In the genomic region with DNA sequence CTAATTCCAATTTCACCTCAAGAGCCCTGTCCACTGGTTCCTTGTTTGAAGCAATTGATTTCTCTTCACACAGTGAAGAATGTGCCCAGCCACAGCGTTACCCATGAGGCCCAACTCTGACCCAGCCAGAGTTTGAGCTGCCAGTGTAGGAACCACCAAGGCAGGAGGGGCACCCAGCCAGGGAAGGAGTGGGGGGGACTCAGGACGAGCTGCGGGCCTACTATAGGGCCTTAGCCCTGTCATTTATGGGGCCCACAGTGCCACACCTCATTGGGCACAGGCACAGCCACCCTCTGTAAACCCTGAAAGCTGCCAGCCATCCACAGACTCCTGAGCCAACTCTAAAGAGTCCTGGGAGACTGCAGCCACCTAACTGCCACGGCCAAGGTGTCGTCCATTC, we compare ENCODE assay signal across 17 mouse cellular contexts.
"Had no signal": no experiment of that assay in that cellular context is flagged by ENCODE, and none has a peak within 500 bp of the region (broad histone marks: within the 10 kb centered on the region; RNA-seq: fewer than 3 reads in every experiment).

No protein-coding gene starts in this region.

- H3K9ac ChIP-seq: lung, embryonic 15.5 days; midbrain, embryonic 13.5 days; midbrain, embryonic 15.5 days; neural tube, embryonic 12.5 days; stomach, embryonic 15.5 days had no signal

- H3K27me3 ChIP-seq: lung, embryonic 15.5 days; megakaryocyte, embryonic 14.5 days; midbrain, embryonic 13.5 days; midbrain, embryonic 15.5 days; neural tube, embryonic 12.5 days; stomach, embryonic 15.5 days had no signal

- H3K27ac ChIP-seq: lung, embryonic 15.5 days; macrophage; midbrain, embryonic 13.5 days; midbrain, embryonic 15.5 days; neural tube, embryonic 12.5 days; stomach, embryonic 15.5 days; stomach, postnatal 0 days had no signal

- H3K4me3 ChIP-seq: lung, embryonic 15.5 days; megakaryocyte, embryonic 14.5 days; midbrain, embryonic 13.5 days; midbrain, embryonic 15.5 days; neural tube, embryonic 12.5 days; stomach, embryonic 15.5 days had no signal

- ATAC-seq: lung, postnatal 0 days; midbrain, embryonic 13.5 days; midbrain, embryonic 15.5 days had no signal

- DNase-seq: lung, adult 2 months; lung, postnatal 14 days; lung, postnatal 36 days; right cerebral cortex, postnatal 14 days; thymus, adult 2 months; thymus, postnatal 25 days; thymus, postnatal 4 days had no signal

- H3K9me3 ChIP-seq: lung, embryonic 15.5 days; megakaryocyte, embryonic 14.5 days; midbrain, embryonic 13.5 days; midbrain, embryonic 15.5 days; neural tube, embryonic 12.5 days; stomach, embryonic 15.5 days had no signal

- H3K4me2 ChIP-seq: lung, embryonic 15.5 days; midbrain, embryonic 11.5 days; midbrain, embryonic 13.5 days; midbrain, embryonic 15.5 days; neural tube, embryonic 12.5 days; stomach, embryonic 15.5 days had no signal
